Comparison of ENCODE assay signal across 11 mouse cellular contexts in the genomic region with DNA sequence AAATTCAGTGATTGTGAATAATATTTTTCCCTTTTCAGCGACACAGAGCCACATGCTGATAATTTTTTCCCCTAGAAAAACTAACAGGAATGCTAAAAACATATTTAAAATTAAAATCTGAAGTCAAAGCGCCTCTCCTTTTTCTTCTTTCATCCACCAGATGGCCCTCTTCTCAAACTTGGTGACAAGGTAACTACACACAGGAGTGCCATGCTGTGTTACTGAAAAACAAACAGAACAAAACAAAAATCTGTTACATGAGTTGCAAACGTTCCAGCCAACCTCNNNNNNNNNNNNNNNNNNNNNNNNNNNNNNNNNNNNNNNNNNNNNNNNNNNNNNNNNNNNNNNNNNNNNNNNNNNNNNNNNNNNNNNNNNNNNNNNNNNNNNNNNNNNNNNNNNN. TPM values are rescaled to one million over a fixed set of nuclear protein-coding genes. Genes with fewer than 3 reads are reported as not detected.
DNase-seq lines count a peak whose midpoint lies in the region; ATAC-seq and TF ChIP-seq lines count a peak whose summit lies in the region.
"Had no signal": no experiment of that assay in that cellular context is flagged by ENCODE, and none has a peak within 500 bp of the region (broad histone marks: within the 10 kb centered on the region; RNA-seq: fewer than 3 reads in every experiment).

No protein-coding gene starts in this region.

- DNase-seq in heart, postnatal 0 days (ENCODE audit: low spot score), result peak; percentile 11
- DNase-seq in heart, postnatal 25 days (ENCODE audit: low spot score), result no peak
- DNase-seq in midbrain, embryonic 14.5 days, result peak; percentile 58
- DNase-seq in midbrain, embryonic 10.5 days (ENCODE audit: low spot score), result no peak
- peak; percentile 5 for DNase-seq in ZHBTc4 (ENCODE audit: low read depth, low spot score)
- DNase-seq in forelimb bud, embryonic 11.5 days (ENCODE audit: low read depth, low spot score), result peak; percentile 18
- DNase-seq in adrenal gland, adult 8-10 months, result no peak

- 22% methylated on average over 3 of the region's 3 CpGs for WGBS in heart, postnatal 0 days
- 30% methylated on average over 3 of the region's 3 CpGs for WGBS in midbrain, embryonic 14.5 days
- 27% methylated on average over 3 of the region's 3 CpGs for WGBS in midbrain, embryonic 10.5 days
- WGBS in heart, embryonic 11.5 days (ENCODE audit: insufficient replicate concordance), result 20% methylated on average over 3 of the region's 3 CpGs

- no peak overlapping the region for H3K4me3 ChIP-seq in heart, postnatal 0 days (ENCODE audit: low read depth, low read length)
- H3K4me3 ChIP-seq in midbrain, embryonic 14.5 days (replicated peaks; ENCODE audit: low read depth, low read length), result no peak overlapping the region
- no peak overlapping the region for H3K4me3 ChIP-seq in midbrain, embryonic 10.5 days
- H3K4me3 ChIP-seq in heart, embryonic 11.5 days (ENCODE audit: low read depth, low read length), result no peak overlapping the region
- H3K4me3 ChIP-seq: midbrain, embryonic 12.5 days had no signal

- no peak overlapping the region for H3K27ac ChIP-seq in heart, postnatal 0 days (ENCODE audit: low read depth)
- H3K27ac ChIP-seq in midbrain, embryonic 14.5 days (replicated peaks; ENCODE audit: low read depth, low read length), result no peak overlapping the region
- H3K27ac ChIP-seq in midbrain, embryonic 10.5 days (replicated peaks), result no peak overlapping the region
- no peak overlapping the region for H3K27ac ChIP-seq in heart, embryonic 11.5 days (ENCODE audit: low read depth, low read length)
- H3K27ac ChIP-seq: midbrain, embryonic 12.5 days had no signal

- H3K9me3 ChIP-seq in heart, postnatal 0 days (replicated peaks; ENCODE audit: control insufficient read depth, low read length), result no peaks in the 10 kb centered on the region
- H3K9me3 ChIP-seq in midbrain, embryonic 14.5 days (ENCODE audit: control insufficient read depth, low read length), result no peaks in the 10 kb centered on the region
- H3K9me3 ChIP-seq in midbrain, embryonic 10.5 days (replicated peaks), result no peaks in the 10 kb centered on the region
- no peaks in the 10 kb centered on the region for H3K9me3 ChIP-seq in heart, embryonic 11.5 days (replicated peaks; ENCODE audit: control insufficient read depth, low read length)
- H3K9me3 ChIP-seq: midbrain, embryonic 12.5 days had no signal

- intact Hi-C loops in heart, postnatal 25 days (cut with DNase I), result loop anchor here (1.0 kb wide), 1 partner anchor 113 kb away; no protein-coding TSS in a partner anchor

- no peak for TF ChIP-seq EP300 in heart, postnatal 0 days (IDR thresholded peaks at IDR 0.05; ENCODE audit: low read depth)

- no peaks in the 10 kb centered on the region for H3K36me3 ChIP-seq in heart, postnatal 0 days (replicated peaks; ENCODE audit: control insufficient read depth, insufficient read depth, low read length)
- no peaks in the 10 kb centered on the region for H3K36me3 ChIP-seq in midbrain, embryonic 14.5 days (ENCODE audit: control insufficient read depth, insufficient read depth, low read length)
- H3K36me3 ChIP-seq in midbrain, embryonic 10.5 days, result no peaks in the 10 kb centered on the region
- no peaks in the 10 kb centered on the region for H3K36me3 ChIP-seq in heart, embryonic 11.5 days (ENCODE audit: control insufficient read depth, insufficient read depth, low read length)
- H3K36me3 ChIP-seq: midbrain, embryonic 12.5 days had no signal

- H3K27me3 ChIP-seq in heart, postnatal 0 days (ENCODE audit: control insufficient read depth, insufficient read depth, low read length), result no peaks in the 10 kb centered on the region
- no peaks in the 10 kb centered on the region for H3K27me3 ChIP-seq in midbrain, embryonic 14.5 days (ENCODE audit: control insufficient read depth, insufficient read depth, low read length)
- H3K27me3 ChIP-seq in midbrain, embryonic 10.5 days (ENCODE audit: low read depth, poor library complexity, severe bottlenecking), result no peaks in the 10 kb centered on the region
- no peaks in the 10 kb centered on the region for H3K27me3 ChIP-seq in heart, embryonic 11.5 days (ENCODE audit: control insufficient read depth, insufficient read depth, low read length)
- H3K27me3 ChIP-seq: midbrain, embryonic 12.5 days had no signal

- H3K4me1 ChIP-seq in heart, postnatal 0 days (ENCODE audit: control insufficient read depth, insufficient read depth), result no peaks in the 10 kb centered on the region
- H3K4me1 ChIP-seq in midbrain, embryonic 14.5 days (ENCODE audit: control insufficient read depth, insufficient read depth, low read length), result no peaks in the 10 kb centered on the region
- no peaks in the 10 kb centered on the region for H3K4me1 ChIP-seq in midbrain, embryonic 10.5 days
- H3K4me1 ChIP-seq in heart, embryonic 11.5 days (ENCODE audit: control insufficient read depth, insufficient read depth, low read length), result no peaks in the 10 kb centered on the region
- H3K4me1 ChIP-seq: midbrain, embryonic 12.5 days had no signal

- no peak for ATAC-seq in heart, postnatal 0 days (ENCODE audit: insufficient read depth, low read depth)
- ATAC-seq in midbrain, embryonic 14.5 days (ENCODE audit: low FRiP score, low TSS enrichment), result no peak
- ATAC-seq in heart, embryonic 11.5 days (replicated peaks; ENCODE audit: insufficient number of reproducible peaks, low FRiP score, low TSS enrichment), result no peak

- H3K4me2 ChIP-seq in heart, postnatal 0 days (ENCODE audit: low read depth, low read length), result no peak overlapping the region
- no peak overlapping the region for H3K4me2 ChIP-seq in midbrain, embryonic 14.5 days (ENCODE audit: low read length)
- no peak overlapping the region for H3K4me2 ChIP-seq in heart, embryonic 11.5 days
- H3K4me2 ChIP-seq: midbrain, embryonic 12.5 days had no signal

- H3K9ac ChIP-seq in heart, postnatal 0 days (replicated peaks; ENCODE audit: low read depth, low read length), result no peak overlapping the region
- H3K9ac ChIP-seq in midbrain, embryonic 14.5 days (replicated peaks; ENCODE audit: low read length), result no peak overlapping the region
- H3K9ac ChIP-seq in heart, embryonic 11.5 days (ENCODE audit: low read depth, low read length), result no peak overlapping the region
- H3K9ac ChIP-seq: midbrain, embryonic 12.5 days had no signal

- peak; percentile 46 for TF ChIP-seq CTCF in heart, postnatal 0 days (IDR thresholded peaks at IDR 0.05; ENCODE audit: low read depth)

RNA-seq across cellular contexts. Expression of a gene that starts 29.8 kb away (rescaled TPM):
- not detected in 2 replicates for total RNA-seq in heart, postnatal 0 days (2014; rRNA removed; ENCODE audit: low replicate concordance)
- polyA plus RNA-seq in heart, postnatal 0 days (2015; fragmentation: Nextera tagmentation; extraction: Ambion mirVana), result not detected in 2 replicates
- total RNA-seq in heart, postnatal 25 days (2021), result not detected
- polyA plus RNA-seq in midbrain, embryonic 14.5 days (2014; fragmentation: Nextera tagmentation; extraction: Ambion mirVana), result 0.30 TPM in 1 of 2 replicates, not detected in the other
- not detected in 2 replicates for polyA plus RNA-seq in midbrain, embryonic 10.5 days (2016; fragmentation: Nextera tagmentation; extraction: Ambion mirVana)
- not detected for total RNA-seq in adrenal gland, adult 8-10 months (2022)
- polyA plus RNA-seq in heart, embryonic 11.5 days (2014; fragmentation: Nextera tagmentation; extraction: Ambion mirVana), result not detected in 2 replicates
- total RNA-seq: heart, postnatal 10 days had no signal
- polyA plus RNA-seq: midbrain, embryonic 12.5 days; spleen, adult 2 months had no signal

Comparison
In these comparisons a context has a peak if more than half of its experiments do, and no peak if none do; other contexts are left out.
1. DNase-seq: peak in heart, postnatal 0 days (single experiment), midbrain, embryonic 14.5 days (single experiment), ZHBTc4 (single experiment) and forelimb bud, embryonic 11.5 days (single experiment); none in heart, postnatal 25 days (single experiment), midbrain, embryonic 10.5 days (single experiment) and adrenal gland, adult 8-10 months (single experiment).